Mouse (Mus musculus) myocyte (in vitro differentiated cells): ENCODE measurements around the gene Copa. TPM values are rescaled to one million over a fixed set of nuclear protein-coding genes. Genes with fewer than 3 reads are reported as not detected.

Source experiments
- H3K27me3 ChIP-seq: one replicate; pipeline ENCODE4 v1.6.1; 2011; ENCODE audit not compliant: control insufficient read depth, insufficient read depth, insufficient read length
- H3K36me3 ChIP-seq: one replicate; pipeline ENCODE4 v1.6.1; 2011; ENCODE audit not compliant: control insufficient read depth, insufficient read depth
- H3K4me2 ChIP-seq: one replicate; pipeline ENCODE4 v1.6.1; 2011; ENCODE audit warnings: low read depth, control low read depth
- H3K4me3 ChIP-seq: one replicate; pipeline ENCODE4 v1.5.1; 2011; ENCODE audit warnings: mild to moderate bottlenecking, control low read depth, moderate library complexity
- H3K79me2 ChIP-seq: one replicate; pipeline ENCODE4 v1.6.1; 2011; ENCODE audit not compliant: control insufficient read depth, insufficient read depth
- H3ac ChIP-seq: one replicate; pipeline ENCODE4 v1.6.1; 2011; ENCODE audit not compliant: control insufficient read depth, insufficient read length
- CEBPB ChIP-seq: IDR thresholded peaks from 2 replicates; pipeline ENCODE4 v1.6.1; 2011; ENCODE audit warnings: mild to moderate bottlenecking, moderate library complexity; ENCODE audit not compliant: poor library complexity, insufficient read depth, severe bottlenecking
- E2F4 ChIP-seq: IDR thresholded peaks from one replicate; pipeline ENCODE4 v1.6.1; 2011; ENCODE audit warnings: mild to moderate bottlenecking, control low read depth, moderate library complexity; ENCODE audit not compliant: insufficient read depth
- MAX ChIP-seq: IDR thresholded peaks from one replicate; pipeline ENCODE4 v1.6.1; 2011; ENCODE audit warnings: low read depth, mild to moderate bottlenecking, control low read depth
- MYOD1 ChIP-seq, 3 experiments: IDR thresholded peaks; one replicate each; pipeline ENCODE4 v1.6.1; 2011; ENCODE audit warnings: control low read depth in 2 of 3, low read depth in 2 of 3, mild to moderate bottlenecking in 2 of 3, moderate library complexity in 1 of 3; ENCODE audit not compliant: insufficient read length in 2 of 3, control insufficient read depth in 1 of 3
- MYOG ChIP-seq, 3 experiments: IDR thresholded peaks; one replicate each; pipeline ENCODE4 v1.6.1; 2011; ENCODE audit warnings: control low read depth in 2 of 3, low read depth in 2 of 3, mild to moderate bottlenecking in 2 of 3; ENCODE audit not compliant: insufficient read length in 2 of 3, control insufficient read depth in 1 of 3, insufficient read depth in 1 of 3
- POLR2A ChIP-seq: IDR thresholded peaks from one replicate; pipeline ENCODE4 v1.6.1; 2011; ENCODE audit warnings: low read depth, mild to moderate bottlenecking, control low read depth, moderate library complexity; ENCODE audit not compliant: insufficient read length
- POLR2AphosphoS2 ChIP-seq: IDR thresholded peaks from one replicate; pipeline ENCODE4 v1.6.1; 2011; ENCODE audit warnings: low read depth, control low read depth; ENCODE audit not compliant: insufficient read length
- REST ChIP-seq: IDR thresholded peaks from one replicate; pipeline ENCODE4 v1.6.1; 2011; ENCODE audit warnings: mild to moderate bottlenecking, control low read depth, moderate library complexity; ENCODE audit not compliant: insufficient read depth, insufficient read length
- SRF ChIP-seq: IDR thresholded peaks from one replicate; pipeline ENCODE4 v1.6.1; 2011; ENCODE audit warnings: low read depth; ENCODE audit not compliant: control insufficient read depth, insufficient read length
- TCF12 ChIP-seq: IDR thresholded peaks from one replicate; pipeline ENCODE4 v1.6.1; 2011; ENCODE audit warnings: mild to moderate bottlenecking, control low read depth; ENCODE audit not compliant: poor library complexity, insufficient read depth, severe bottlenecking
- TCF3 ChIP-seq: IDR thresholded peaks from one replicate; pipeline ENCODE4 v1.6.1; 2011; ENCODE audit warnings: low read depth, control low read depth; ENCODE audit not compliant: insufficient read length
- USF1 ChIP-seq: IDR thresholded peaks from one replicate; pipeline ENCODE4 v1.6.1; 2011; ENCODE audit warnings: low read depth, mild to moderate bottlenecking, control low read depth, moderate library complexity
- polyA plus RNA-seq: library from polyadenylated mRNA; unstranded; fragments of >200 nt; fragmentation: generic; extraction: Trizol; gene quantifications from one replicate; pipeline ENCODE4 v1.2.1, GENCODE M21; 2012; ENCODE audit warnings: missing spikeins

Copa gene
- polyA plus RNA-seq, 1 experiment = 144 TPM

DNA sequence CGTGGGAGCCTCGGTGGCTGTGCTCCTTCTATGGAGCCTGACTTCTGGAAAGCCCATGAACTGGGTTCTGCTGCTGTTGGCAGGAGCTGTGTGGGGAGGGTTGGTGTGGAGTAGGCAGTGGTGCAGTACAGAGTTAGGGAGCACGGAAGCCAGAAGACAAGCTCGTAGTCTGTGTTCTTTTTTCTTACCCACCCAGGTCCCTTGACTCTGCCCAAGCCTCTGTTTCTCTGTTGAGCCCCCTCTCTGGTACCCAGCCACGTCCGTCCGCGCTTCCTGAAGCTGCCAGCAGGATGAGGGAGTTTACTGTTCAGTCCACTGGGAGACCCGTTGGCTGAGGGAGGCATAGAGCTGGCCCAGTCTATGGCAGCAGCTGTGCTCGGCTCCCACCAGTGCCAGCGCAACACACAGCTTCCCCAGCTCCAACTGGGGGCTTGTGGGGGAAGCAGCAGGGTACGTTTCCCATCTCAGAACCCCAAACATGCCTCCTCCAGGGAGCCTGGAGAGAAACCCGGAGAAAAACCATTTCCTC lies 17.7 kb upstream of the Copa start:
- no peak overlapping the region for H3K4me3 ChIP-seq
- no peak overlapping the region for H3ac ChIP-seq
- H3K79me2 ChIP-seq = no peaks in the 10 kb centered on the region
- no peaks in the 10 kb centered on the region for H3K27me3 ChIP-seq
- TF ChIP-seq REST (no peak), TCF12 (no peak)
- peaks cover 7% of the 10 kb centered on the region for H3K36me3 ChIP-seq
- H3K4me2 ChIP-seq = no peak overlapping the region

DNA sequence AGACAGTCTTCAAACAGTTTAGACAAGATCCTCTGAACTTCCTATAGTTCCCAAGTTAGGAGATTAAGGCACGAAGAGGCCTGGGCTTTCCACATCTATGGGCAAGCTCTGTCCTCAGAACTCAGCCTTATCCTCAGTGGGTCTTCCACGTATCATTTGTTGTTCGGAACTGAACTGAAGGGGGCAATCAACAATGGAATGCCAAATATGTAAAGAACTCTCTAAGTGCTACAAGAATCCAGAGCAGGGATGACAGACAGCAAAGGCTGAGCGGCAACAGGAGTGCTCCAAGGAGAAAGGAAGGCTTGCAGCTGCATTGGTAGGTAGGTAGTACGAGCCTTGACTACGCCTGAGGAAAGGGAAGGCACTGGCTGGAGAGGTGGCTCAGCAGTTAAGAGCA lies 12.1 kb upstream of the Copa start:
- no peak for TF ChIP-seq POLR2AphosphoS2
- no peak for TF ChIP-seq MYOD1 (IDR thresholded peaks at IDR 0.05; ENCODE audit: control insufficient read depth in 1 of 3, insufficient read length in 2 of 3, low read depth in 2 of 3)
- TF ChIP-seq REST = no peak
- no peak for TF ChIP-seq MAX
- TF ChIP-seq E2F4 = no peak
- TF ChIP-seq CEBPB = no peak
- no peak for TF ChIP-seq POLR2A
- TF ChIP-seq USF1 = no peak
- TF ChIP-seq MYOG (IDR thresholded peaks at IDR 0.05; ENCODE audit: control insufficient read depth in 1 of 3, insufficient read depth in 1 of 3, insufficient read length in 2 of 3, low read depth in 2 of 3) = no peak
- no peak for TF ChIP-seq SRF
- TF ChIP-seq TCF12 = no peak
- TF ChIP-seq TCF3 = no peak

GRCm38 (mm10) chr1:172071556-172071955 lies 10.8 kb upstream of the Copa start:
- no peak overlapping the region for H3K4me3 ChIP-seq
- H3K27me3 ChIP-seq = no peaks in the 10 kb centered on the region
- H3ac ChIP-seq = no peak overlapping the region
- H3K79me2 ChIP-seq = no peaks in the 10 kb centered on the region
- TF ChIP-seq POLR2A (no peak), POLR2AphosphoS2 (no peak), E2F4 (no peak), TCF12 (no peak), TCF3 (no peak), CEBPB (no peak), REST (no peak), MYOG (IDR thresholded peaks at IDR 0.05; ENCODE audit: control insufficient read depth in 1 of 3, insufficient read depth in 1 of 3, insufficient read length in 2 of 3, low read depth in 2 of 3) (no peak), MAX (no peak), USF1 (no peak), MYOD1 (IDR thresholded peaks at IDR 0.05; ENCODE audit: control insufficient read depth in 1 of 3, insufficient read length in 2 of 3, low read depth in 2 of 3) (no peak), SRF (no peak)
- no peak overlapping the region for H3K4me2 ChIP-seq
- peaks cover 39% of the 10 kb centered on the region for H3K36me3 ChIP-seq

More for the DNA sequence above, 12.1 kb upstream of the Copa start:
- Histone ChIP-seq H3K27me3 (no peaks in the 10 kb centered on the region), H3K4me3 (no peak overlapping the region), H3K4me2 (no peak overlapping the region), H3ac (no peak overlapping the region), H3K79me2 (no peaks in the 10 kb centered on the region), H3K36me3 (peaks cover 39% of the 10 kb centered on the region)

DNA sequence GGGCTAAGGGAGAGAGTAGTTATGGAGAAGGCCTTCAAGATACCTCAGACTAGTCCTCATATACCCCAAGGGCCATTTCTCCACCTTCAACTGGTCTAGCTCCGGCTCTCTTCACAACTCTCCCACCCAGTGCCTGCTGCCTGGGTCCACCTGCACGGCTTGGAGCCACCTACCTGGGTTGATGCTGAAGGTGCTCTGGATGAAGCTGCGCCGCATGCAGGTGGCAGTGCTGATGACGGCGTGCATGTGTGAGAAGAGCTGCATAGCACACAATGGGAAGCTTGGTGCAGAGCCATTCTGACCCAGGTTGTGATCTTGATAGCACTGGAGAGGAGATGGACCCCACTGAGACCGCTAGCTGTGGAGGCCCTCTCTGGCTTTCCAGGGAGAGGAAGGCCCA lies 9.7 kb upstream of the Copa start:
- H3K79me2 ChIP-seq = no peaks in the 10 kb centered on the region
- H3K4me3 ChIP-seq = no peak overlapping the region
- H3ac ChIP-seq = no peak overlapping the region
- peaks cover 42% of the 10 kb centered on the region for H3K36me3 ChIP-seq
- no peak for TF ChIP-seq SRF
- no peak for TF ChIP-seq TCF12
- no peak for TF ChIP-seq E2F4
- TF ChIP-seq MAX = no peak
- no peak for TF ChIP-seq MYOD1 (IDR thresholded peaks at IDR 0.05; ENCODE audit: control insufficient read depth in 1 of 3, insufficient read length in 2 of 3, low read depth in 2 of 3)
- TF ChIP-seq USF1 = no peak
- no peak for TF ChIP-seq MYOG (IDR thresholded peaks at IDR 0.05; ENCODE audit: control insufficient read depth in 1 of 3, insufficient read depth in 1 of 3, insufficient read length in 2 of 3, low read depth in 2 of 3)
- no peak for TF ChIP-seq CEBPB
- no peak for TF ChIP-seq POLR2A
- TF ChIP-seq POLR2AphosphoS2 = no peak
- no peak for TF ChIP-seq REST
- no peak for TF ChIP-seq TCF3
- H3K27me3 ChIP-seq = no peaks in the 10 kb centered on the region
- H3K4me2 ChIP-seq = no peak overlapping the region

- H3K4me2 ChIP-seq = no peak overlapping the region
- TF ChIP-seq USF1 (no peak), MYOD1 (IDR thresholded peaks at IDR 0.05; ENCODE audit: control insufficient read depth in 1 of 3, insufficient read length in 2 of 3, low read depth in 2 of 3) (no peak)
Measured at GRCm38 (mm10) chr1:172077981-172078380, 4.3 kb upstream of the Copa start.

More at GRCm38 (mm10) chr1:172077981-172078380, 4.3 kb upstream of the Copa start:
- H3K36me3 ChIP-seq = peaks cover 22% of the 10 kb centered on the region
- H3ac ChIP-seq = no peak overlapping the region
- no peaks in the 10 kb centered on the region for H3K27me3 ChIP-seq
- H3K79me2 ChIP-seq = peaks cover 20% of the 10 kb centered on the region
- no peak overlapping the region for H3K4me3 ChIP-seq
